Mouse (Mus musculus): ENCODE measurements around the gene Klrb1f.

DNA sequence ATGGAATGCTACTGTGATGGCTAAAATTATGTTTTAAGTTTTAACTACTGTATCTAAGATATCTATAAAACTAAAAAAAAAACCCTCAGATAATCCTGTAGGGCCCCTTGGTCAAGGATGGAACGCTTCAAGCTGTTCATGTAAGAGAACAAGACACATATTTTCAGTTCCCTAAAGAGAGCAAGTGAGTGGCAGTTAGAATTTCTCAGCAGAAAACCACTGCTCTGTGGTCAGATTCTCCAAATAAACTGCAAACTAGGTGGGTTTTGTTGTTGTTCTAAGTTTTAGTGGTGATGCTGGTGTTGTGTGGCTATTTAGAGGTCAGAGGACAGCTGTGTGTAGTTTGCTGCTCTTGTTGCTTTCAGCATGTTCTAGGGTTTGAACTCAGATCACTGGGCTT lies 31.3 kb upstream of the Klrb1f start:
- TF ChIP-seq CTCF (IDR thresholded peaks at IDR 0.05; ENCODE audit: low read depth) (no peak), EP300 (IDR thresholded peaks at IDR 0.05; ENCODE audit: low read depth) (no peak)

All from heart, postnatal 0 days (tissue).